Mouse (Mus musculus): ENCODE data around the gene Adamtsl1.

DNA sequence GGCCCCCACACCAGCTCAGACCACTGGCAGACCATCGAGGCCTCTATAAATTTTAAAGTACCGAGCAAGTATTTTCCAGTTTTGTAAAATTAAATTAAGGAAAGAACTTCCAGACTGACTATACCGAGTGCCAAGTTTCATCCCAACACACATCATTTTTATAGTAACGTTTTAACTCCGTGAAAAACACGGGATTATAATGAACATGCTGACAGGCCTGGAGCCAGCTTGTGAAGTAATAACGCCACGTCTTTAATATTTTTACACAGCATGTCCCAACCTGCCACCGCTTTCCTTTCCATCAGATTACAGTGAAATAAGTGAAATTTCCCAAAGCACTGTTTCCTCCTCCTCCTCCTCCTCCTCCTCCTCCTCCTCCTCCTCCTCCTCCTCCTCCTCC is 894.4 kb downstream of the Adamtsl1 start:
- TF ChIP-seq CTCF (IDR thresholded peaks at IDR 0.05; ENCODE audit: borderline replicate concordance, control insufficient read depth, extremely low read depth, insufficient read depth, low read length, poor library complexity) = no peak
- TF ChIP-seq POLR2A (IDR thresholded peaks at IDR 0.05; ENCODE audit: control insufficient read depth, extremely low read depth, insufficient read depth, low read length, poor library complexity) = no peak

Data from thymus, adult 2 months (tissue).